Mouse (Mus musculus) adrenal gland, postnatal 4 days (tissue): ENCODE results near the gene Bpifb9a. TPM values are rescaled to one million over a fixed set of nuclear protein-coding genes. Genes with fewer than 3 reads are reported as not detected.
"Not testable (repeated sequence)": the region's sequence is repeated elsewhere in the genome, so short reads cannot be mapped to it uniquely, and the experiment has no call there.

Experiments
- DNase-seq, 2 experiments: peaks; one replicate each; pipeline ENCODE4 v3.0.0; 2021 to 2022; ENCODE audit warnings: low spot score in 2 of 2, mixed read lengths in 2 of 2
- total RNA-seq, 2 experiments: library from RNA; stranded (reverse); gene quantifications; 2 replicates each; pipeline ENCODE4 v1.2.3; 2021

The Bpifb9a gene
- total RNA-seq, 2 experiments from 2014 or later, result not detected

DNA sequence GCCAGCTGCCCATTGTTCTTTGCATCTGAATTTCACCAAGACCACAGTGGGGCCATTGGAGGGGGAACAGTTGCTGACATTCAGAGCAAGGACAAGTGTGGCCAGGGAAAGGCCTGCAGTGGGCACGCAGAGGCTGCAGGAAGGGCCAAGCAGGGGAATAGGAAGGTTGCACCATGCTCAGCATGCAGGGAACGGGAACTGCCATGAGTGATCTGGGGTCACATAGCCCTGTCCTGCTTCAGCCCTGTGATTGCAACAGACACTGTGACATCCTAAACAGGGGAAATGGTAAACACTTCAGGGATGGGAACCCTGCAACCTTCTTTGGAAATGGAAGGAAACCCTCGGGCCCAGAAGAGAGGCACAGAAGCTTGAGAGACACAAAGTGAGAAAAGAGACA lies 47.0 kb downstream of the Bpifb9a start:
- not testable (repeated sequence) for DNase-seq

DNA sequence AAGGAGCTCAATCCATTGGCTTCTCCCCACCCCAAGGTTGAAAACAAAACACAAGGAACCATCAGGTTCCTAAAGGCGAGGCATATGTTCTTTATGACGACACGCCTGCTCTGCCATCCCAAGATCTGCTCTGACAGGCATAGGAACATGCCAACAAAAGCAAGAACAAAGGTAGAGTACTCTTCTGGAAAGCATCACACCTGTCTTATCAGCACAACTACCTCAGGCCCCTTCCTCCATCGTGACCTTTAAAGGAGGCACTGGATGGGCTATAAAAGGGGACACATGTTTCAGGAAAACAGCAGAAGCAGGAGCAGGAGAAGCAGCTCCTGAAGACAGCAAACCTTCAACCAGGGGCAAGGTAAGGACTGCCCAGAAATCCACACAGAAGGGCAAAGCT lies 49.3 kb downstream of the Bpifb9a start, which contains the start of gene Bpifb9b:
TSS of gene Bpifb9b (plus strand) at position 301 of the 400 bp plus-strand sequence.
- not testable (repeated sequence) for DNase-seq

DNA sequence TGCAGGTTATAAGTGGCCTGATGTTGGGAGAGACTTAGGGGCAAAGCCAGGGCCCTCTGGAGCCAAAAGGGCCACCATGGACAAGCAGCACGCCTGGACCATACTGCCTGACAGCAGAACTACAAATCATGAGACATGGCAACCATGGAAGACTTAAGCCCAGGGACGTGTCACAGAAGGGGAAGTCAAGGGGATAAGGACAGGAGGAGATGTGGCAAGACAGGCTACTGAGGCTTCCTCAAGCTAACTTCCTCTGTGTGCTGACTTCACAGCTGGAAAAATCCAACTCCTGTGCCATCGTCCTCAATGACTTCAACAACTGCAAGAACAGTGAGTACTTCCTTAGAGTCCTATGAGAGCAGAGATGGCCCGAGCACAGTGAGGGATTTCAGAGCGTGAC lies 56.1 kb downstream of the Bpifb9a start:
- not testable (repeated sequence) for DNase-seq

Other genes with a start within 250 kb of the Bpifb9a start
- 1 to 10 TPM in 1 of 2 experiments, under 1 TPM in 1; 0.68 to 1.3 TPM for gene Bpifa2, start 249.6 kb upstream of the Bpifb9a start, total RNA-seq
- not detected for gene Bpifa3, start 127.5 kb upstream of the Bpifb9a start, total RNA-seq
- gene Bpifa1, start 115.0 kb upstream of the Bpifb9a start, total RNA-seq, result not detected
- gene Bpifa5, start 95.2 kb upstream of the Bpifb9a start, total RNA-seq, result not detected
- under 1 TPM; 0.11 to 0.25 TPM for gene Bpifb1, start 67.0 kb upstream of the Bpifb9a start, total RNA-seq
- gene Bpifb5, start 34.1 kb upstream of the Bpifb9a start, total RNA-seq, result not detected
- not detected for gene Bpifb9b, start 49.4 kb downstream of the Bpifb9a start, total RNA-seq
- 10 to 100 TPM; 15.9 to 17.9 TPM for gene Cdk5rap1, start 115.2 kb downstream of the Bpifb9a start, total RNA-seq
- gene Snta1, start 150.2 kb downstream of the Bpifb9a start, total RNA-seq, result 10 to 100 TPM; 29.2 to 30.1 TPM
- gene Cbfa2t2, start 178.6 kb downstream of the Bpifb9a start, total RNA-seq, result 10 to 100 TPM; 45.8 to 60.4 TPM